ENCODE assay signal across 8 mouse cellular contexts in genomic region chr3:58511581-58511980, GRCm38 (mm10). TPM values are rescaled to one million over a fixed set of nuclear protein-coding genes. Genes with fewer than 3 reads are reported as not detected.
DNase-seq lines count a peak whose midpoint lies in the region; ATAC-seq and TF ChIP-seq lines count a peak whose summit lies in the region.
"Had no signal": no experiment of that assay in that cellular context is flagged by ENCODE, and none has a peak within 500 bp of the region (broad histone marks: within the 10 kb centered on the region; RNA-seq: fewer than 3 reads in every experiment).

No protein-coding gene starts in this region.

- no peak overlapping the region for H3K4me3 ChIP-seq in E14TG2a.4 (replicated peaks; ENCODE audit: low read length)
- H3K4me3 ChIP-seq: hindbrain, embryonic 15.5 days had no signal

- H3K4me1 ChIP-seq in E14TG2a.4 (replicated peaks; ENCODE audit: low read depth, low read length): peaks cover 8% of the 10 kb centered on the region
- H3K4me1 ChIP-seq: hindbrain, embryonic 15.5 days had no signal

- H3K9me3 ChIP-seq in E14TG2a.4 (ENCODE audit: low read length): no peaks in the 10 kb centered on the region
- H3K9me3 ChIP-seq: hindbrain, embryonic 15.5 days had no signal

- no peaks in the 10 kb centered on the region for H3K27me3 ChIP-seq in E14TG2a.4 (ENCODE audit: insufficient read depth, low read length)
- H3K27me3 ChIP-seq: hindbrain, embryonic 15.5 days had no signal

- DNase-seq in kidney, postnatal 36 days: peak; percentile 31 to 48
- no peak for DNase-seq in kidney, adult 11 months
- DNase-seq in adipocyte (ENCODE audit: low spot score): peak; percentile 43
- no peak for DNase-seq in frontal cortex, adult 2 months (ENCODE audit: extremely low spot score in 1 of 2, low spot score in 1 of 2)

- TF ChIP-seq CTCF in E14TG2a.4 (conservative IDR thresholded peaks at IDR 0.05; ENCODE audit: low read length): peak; percentile 22; the same call in 1 of the 2 replicates

- peak; percentile 56 for ATAC-seq in megakaryocyte progenitor cell, adult 5-6 weeks (replicated peaks; ENCODE audit: poor library complexity)
- ATAC-seq in activated CD4-positive, CD25-positive, alpha-beta regulatory T cell, adult 4 months: no peak

- H3K36me3 ChIP-seq in E14TG2a.4 (ENCODE audit: insufficient read depth, low read length): no peaks in the 10 kb centered on the region
- H3K36me3 ChIP-seq: hindbrain, embryonic 15.5 days had no signal

RNA-seq across cellular contexts. Expression of gene Eif2a, which starts 14.0 kb away (rescaled TPM):
- 173 and 174 TPM in 2 replicates for total RNA-seq in megakaryocyte progenitor cell, adult 5-6 weeks (2015)
- 94.7 and 102 TPM in 2 replicates for total RNA-seq in megakaryocyte progenitor cell, adult 5-6 weeks (2017)
- 37.0 and 39.0 TPM in 2 replicates for polyA plus RNA-seq in frontal cortex, adult 2 months (2012; rRNA removed)
- polyA plus RNA-seq in activated CD4-positive, CD25-positive, alpha-beta regulatory T cell, adult 4 months (2017; shearing (Covaris generic)): 10 to 100 TPM; 67.6 to 68.1 TPM

RNA-seq across cellular contexts. Expression of gene Serp1, which starts 14.1 kb away (rescaled TPM):
- 130 and 146 TPM in 2 replicates for total RNA-seq in megakaryocyte progenitor cell, adult 5-6 weeks (2015)
- total RNA-seq in megakaryocyte progenitor cell, adult 5-6 weeks (2017): 136 and 145 TPM in 2 replicates
- polyA plus RNA-seq in frontal cortex, adult 2 months (2012; rRNA removed): 23.6 and 23.7 TPM in 2 replicates
- polyA plus RNA-seq in activated CD4-positive, CD25-positive, alpha-beta regulatory T cell, adult 4 months (2017; shearing (Covaris generic)): 10 to 100 TPM; 50.4 to 54.0 TPM

Comparison
In these comparisons a context has a peak if more than half of its experiments do, and no peak if none do; other contexts are left out.
1. DNase-seq: peak in kidney, postnatal 36 days (2 of 2) and adipocyte (single experiment); none in kidney, adult 11 months (single experiment) and frontal cortex, adult 2 months (0 of 2).